Mouse (Mus musculus) cerebellum, postnatal 25 days (tissue): ENCODE data around the gene Usp54.
A peak's percentile ranks its signal among the peaks of the same experiment; 100 is the strongest.
"Not testable (repeated sequence)": the region's sequence is repeated elsewhere in the genome, so short reads cannot be mapped to it uniquely, and the experiment has no call there.

ENCODE experiments used
- DNase-seq, 2 experiments: peaks; one replicate each; pipeline ENCODE4 v3.0.0; 2021; ENCODE audit warnings: mixed read lengths in 2 of 2

Gene Usp54

DNA sequence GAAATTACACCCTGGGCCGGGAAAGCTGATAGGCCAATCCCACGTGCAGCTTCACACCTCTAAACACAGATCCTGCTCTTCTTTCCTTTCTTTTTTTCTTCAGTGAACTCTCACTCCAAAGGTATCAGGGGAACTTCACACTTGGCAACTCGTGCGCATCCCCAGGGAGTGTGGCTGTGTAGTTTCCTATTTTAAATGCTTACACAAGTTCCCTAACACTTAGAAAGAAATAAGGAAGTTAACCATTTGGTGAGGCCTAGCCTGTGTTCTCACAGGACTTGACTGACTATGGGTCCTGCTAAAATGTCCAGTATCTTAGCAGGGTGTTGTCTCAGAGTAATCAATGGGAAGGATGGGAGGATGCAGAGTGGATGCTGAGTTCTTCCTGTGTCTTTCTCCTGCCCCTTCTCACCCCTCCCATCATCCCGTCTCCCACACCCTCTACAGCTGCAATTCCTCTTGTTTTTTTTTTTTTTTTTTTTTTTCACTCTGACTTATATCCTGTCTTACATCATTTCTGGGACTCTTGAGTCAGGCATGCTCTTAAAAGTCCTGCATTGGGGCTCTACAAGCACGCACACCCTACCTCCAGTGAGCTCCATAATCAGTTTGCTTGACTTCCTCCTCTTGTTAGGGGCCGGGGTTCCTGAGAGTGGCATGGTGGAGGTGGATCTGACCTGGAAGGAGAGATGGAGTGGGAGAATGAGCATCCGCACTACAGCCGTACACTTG lies 14.0 kb upstream of the Usp54 start:
- no peak for DNase-seq

- no peak for DNase-seq
Measured at GRCm38 (mm10) chr14:20651722-20652256, 10.9 kb upstream of the Usp54 start.

DNA sequence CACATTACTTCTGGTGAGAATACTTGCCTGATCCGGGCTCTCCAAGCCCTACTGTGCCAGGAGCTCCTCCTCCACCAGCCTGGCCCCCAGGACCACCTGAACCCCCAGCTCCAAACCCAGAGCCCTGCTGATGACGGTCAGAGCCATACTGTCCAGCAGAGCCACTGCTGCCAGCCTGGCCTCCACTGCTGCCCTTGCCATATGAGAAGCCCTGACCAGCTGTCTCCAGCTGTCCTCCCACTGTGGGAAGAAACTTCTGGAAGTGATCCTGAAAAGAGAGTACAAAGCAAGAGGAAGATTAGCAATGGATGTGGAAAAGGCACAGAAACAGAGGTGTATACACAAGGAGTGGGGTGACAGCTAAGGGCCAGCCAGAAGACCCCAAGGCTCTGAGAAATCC lies 10.1 kb upstream of the Usp54 start:
- DNase-seq, result no peak

- DNase-seq, result no peak
Measured at GRCm38 (mm10) chr14:20646381-20646780, 5.5 kb upstream of the Usp54 start.

- DNase-seq, result no peak
Measured at GRCm38 (mm10) chr14:20645547-20645946, 4.7 kb upstream of the Usp54 start.

GRCm38 (mm10) chr14:20641438-20641875 lies 594 bp upstream of the Usp54 start:
- DNase-seq, result no peak

DNA sequence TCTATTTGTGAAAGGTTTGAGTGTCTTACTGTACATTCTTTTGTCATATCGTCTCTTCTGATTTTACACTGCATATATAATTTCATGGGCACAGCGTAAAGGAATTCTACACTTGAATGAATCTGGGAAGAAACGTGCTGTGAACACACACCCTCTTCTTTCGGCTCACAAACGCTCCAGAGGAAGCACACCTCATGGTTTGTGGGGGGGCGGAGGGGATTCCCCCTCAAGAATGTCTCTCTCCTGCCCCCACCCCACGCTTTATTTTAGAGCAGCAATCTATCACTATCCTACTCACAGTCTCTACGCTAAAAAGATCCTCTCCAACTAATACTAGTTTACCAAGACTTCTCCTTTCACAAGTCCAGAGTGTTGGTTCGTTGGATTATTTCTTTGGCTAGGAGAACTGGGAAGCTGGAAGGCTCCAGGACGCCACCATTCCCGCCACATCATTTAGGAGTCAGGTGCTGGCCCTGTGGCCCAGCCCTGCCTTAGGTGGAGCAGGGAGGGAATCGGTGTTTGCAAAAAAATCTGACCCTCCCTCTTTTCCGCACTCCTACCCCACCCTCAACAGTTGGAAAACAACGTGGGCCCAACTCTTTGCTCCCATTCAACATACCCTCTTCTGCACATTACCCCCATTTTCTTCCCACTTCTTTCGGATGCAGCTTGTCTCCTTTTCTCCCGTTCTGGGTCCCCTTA lies 794 bp downstream of the Usp54 start:
- DNase-seq, result peak in 1 of 2 experiments; percentile 48

GRCm38 (mm10) chr14:20638702-20639101 lies 2.2 kb downstream of the Usp54 start:
- no peak for DNase-seq

GRCm38 (mm10) chr14:20637818-20638574 lies 2.9 kb downstream of the Usp54 start:
- DNase-seq, result no peak

DNA sequence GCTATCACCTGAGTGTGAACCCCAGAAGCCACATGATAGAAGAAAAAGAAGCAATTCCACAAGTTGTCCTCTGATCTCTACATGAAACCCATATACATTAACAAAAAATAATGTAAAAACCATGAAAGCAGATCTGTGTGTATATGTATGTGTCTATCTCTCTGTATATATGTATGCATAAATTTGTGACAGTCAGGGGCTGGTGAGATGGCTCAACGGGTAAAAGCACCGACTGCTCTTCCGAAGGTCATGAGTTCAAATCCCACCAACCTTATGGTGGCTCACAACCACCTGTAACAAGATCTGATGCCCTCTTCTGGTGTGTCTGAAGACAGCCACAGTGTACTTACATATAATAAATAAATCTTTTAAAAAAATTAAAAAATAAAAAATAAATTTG lies 3.9 kb downstream of the Usp54 start:
- not testable (repeated sequence) for DNase-seq

GRCm38 (mm10) chr14:20635546-20635945 lies 5.3 kb downstream of the Usp54 start:
- DNase-seq, result no peak

DNA sequence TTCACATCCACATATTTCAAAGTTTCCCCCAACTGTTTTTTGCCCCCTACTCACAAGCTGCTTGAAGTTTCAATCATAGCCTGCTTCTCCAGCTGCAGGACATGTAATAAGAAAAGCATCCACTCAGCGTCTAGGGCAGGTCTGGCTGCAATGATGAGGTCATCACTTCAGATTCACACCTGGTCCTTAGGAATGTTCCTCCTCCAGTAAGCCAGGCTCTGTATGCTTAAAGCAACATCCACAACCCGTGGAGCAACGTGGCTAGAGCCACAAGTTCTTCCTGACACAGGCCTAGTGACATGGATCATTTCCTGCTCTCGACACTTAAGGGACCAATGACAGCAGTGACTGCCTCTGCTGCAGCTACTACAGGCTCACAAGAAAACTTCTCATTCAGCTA lies 9.6 kb downstream of the Usp54 start:
- no peak for DNase-seq

GRCm38 (mm10) chr14:20626971-20627370 lies 13.9 kb downstream of the Usp54 start:
- peak; percentile 50 to 61 for DNase-seq

DNA sequence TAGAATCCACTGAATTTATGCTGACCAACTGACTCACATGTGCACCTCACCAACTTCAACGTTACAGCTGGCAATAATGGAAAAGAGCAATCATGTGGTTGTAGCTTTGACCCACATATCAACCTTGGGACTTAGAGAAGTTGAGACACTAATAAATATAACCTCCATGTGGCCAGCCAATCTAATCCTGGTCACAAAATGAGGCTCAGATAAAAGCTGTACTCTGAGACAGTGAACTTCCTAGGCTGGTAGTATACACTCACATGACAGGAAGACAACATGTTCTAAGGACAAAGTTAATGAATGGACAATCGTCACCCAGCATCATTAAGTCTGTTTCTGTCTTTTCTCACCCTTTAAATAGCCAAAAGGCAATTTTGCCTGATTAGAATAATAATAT lies 14.4 kb downstream of the Usp54 start:
- DNase-seq, result no peak

GRCm38 (mm10) chr14:20622907-20623306 lies 18.0 kb downstream of the Usp54 start:
- no peak for DNase-seq

GRCm38 (mm10) chr14:20622412-20622811 lies 18.5 kb downstream of the Usp54 start:
- DNase-seq, result no peak

- DNase-seq, result no peak
Measured at GRCm38 (mm10) chr14:20621903-20622302, 19.0 kb downstream of the Usp54 start.

DNA sequence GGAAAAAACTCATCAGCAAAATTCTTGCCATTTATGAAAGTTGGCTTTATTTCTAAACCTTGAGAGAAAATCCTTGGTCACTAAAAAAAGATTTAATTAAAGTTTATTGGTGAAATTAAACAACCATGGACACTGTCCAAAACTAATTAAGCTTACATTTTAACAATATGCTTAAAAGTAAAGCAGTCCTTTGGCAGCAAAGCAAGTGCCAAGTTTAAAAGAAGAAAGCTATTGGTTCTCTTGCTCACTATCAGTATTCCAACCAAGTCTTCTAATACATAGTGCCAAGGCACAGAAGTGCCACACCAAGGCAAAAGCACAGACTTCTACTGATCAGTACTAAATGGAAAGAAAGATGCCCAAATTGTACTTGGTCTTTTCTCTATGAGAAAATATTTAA lies 21.7 kb downstream of the Usp54 start:
- DNase-seq, result no peak

- no peak for DNase-seq
Measured at GRCm38 (mm10) chr14:20618211-20618610, 22.7 kb downstream of the Usp54 start.

DNA sequence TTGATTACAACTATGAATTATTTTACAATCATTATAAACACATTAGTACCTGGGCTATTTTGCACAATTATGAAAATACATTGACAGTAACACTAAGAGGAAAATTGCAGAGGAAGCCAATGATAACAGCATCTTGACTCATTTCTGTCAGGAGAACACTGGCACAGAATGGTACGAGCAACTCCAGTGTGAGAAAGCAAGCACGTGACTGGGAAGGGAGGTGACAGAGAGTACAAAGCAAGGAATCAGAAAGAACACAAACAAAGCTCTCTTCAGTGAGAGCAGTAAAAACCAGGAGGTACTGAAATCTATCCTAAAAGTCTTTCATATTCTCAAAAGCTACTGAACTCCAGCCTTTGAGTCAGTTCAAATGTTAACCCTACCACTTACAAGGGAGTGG lies 24.4 kb downstream of the Usp54 start:
- no peak for DNase-seq

DNA sequence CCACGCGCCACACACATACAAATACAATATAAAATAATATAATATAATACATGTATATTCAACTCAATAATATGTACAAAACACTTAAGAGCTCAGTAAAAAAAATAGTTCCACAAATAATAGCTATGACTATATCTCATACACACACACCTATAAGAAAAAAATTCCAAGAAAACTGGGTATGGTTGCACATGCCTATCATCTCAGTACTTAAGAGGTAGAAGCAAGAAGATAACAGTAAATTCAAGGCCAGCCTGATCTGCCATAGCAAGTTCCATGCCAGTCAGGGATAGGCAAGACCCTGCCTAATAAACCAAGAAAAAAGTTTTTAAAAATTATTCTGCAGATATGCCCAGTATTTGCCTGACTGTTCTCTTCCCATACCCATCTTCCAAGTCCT lies 25.8 kb downstream of the Usp54 start:
- no peak for DNase-seq

GRCm38 (mm10) chr14:20612820-20613219 lies 28.0 kb downstream of the Usp54 start:
- DNase-seq, result no peak

GRCm38 (mm10) chr14:20610146-20610545 lies 30.7 kb downstream of the Usp54 start:
- no peak for DNase-seq
